Mouse (Mus musculus) neural tube, embryonic 15.5 days (tissue): ENCODE data around the gene Copz1. TPM values are rescaled to one million over a fixed set of nuclear protein-coding genes. Genes with fewer than 3 reads are reported as not detected.
A peak's percentile ranks its signal among the peaks of the same experiment; 100 is the strongest.
"Not testable (repeated sequence)": the region's sequence is repeated elsewhere in the genome, so short reads cannot be mapped to it uniquely, and the experiment has no call there.

Source experiments
- ATAC-seq: fragments of 200-750 bp; cut with Nextera tagmentation; 2 replicates; pipeline ENCODE4 v1.8.0; 2017; ENCODE audit warnings: mild to moderate bottlenecking, moderate TSS enrichment, moderate library complexity; ENCODE audit not compliant: low FRiP score
- H3K27ac ChIP-seq: fragments of 300-500 bp; sonication (generic); replicated peaks from 2 replicates; pipeline ENCODE4 v1.5.1; 2015; ENCODE audit warnings: mild to moderate bottlenecking, inconsistent platforms
- H3K27me3 ChIP-seq: fragments of 300-500 bp; sonication (generic); replicated peaks from 2 replicates; pipeline ENCODE4 v1.6.1; 2015; ENCODE audit warnings: inconsistent platforms
- H3K36me3 ChIP-seq: fragments of 300-500 bp; sonication (generic); 2 replicates; pipeline ENCODE4 v1.6.1; 2015; ENCODE audit warnings: inconsistent platforms
- H3K4me1 ChIP-seq: fragments of 300-500 bp; sonication (generic); 2 replicates; pipeline ENCODE4 v1.6.1; 2015; ENCODE audit warnings: inconsistent platforms
- H3K4me2 ChIP-seq: fragments of 300-500 bp; sonication (generic); 2 replicates; pipeline ENCODE4 v1.6.1; 2015; ENCODE audit warnings: inconsistent platforms, mild to moderate bottlenecking, moderate library complexity
- H3K4me3 ChIP-seq: fragments of 300-500 bp; sonication (generic); replicated peaks from 2 replicates; pipeline ENCODE4 v1.5.1; 2015; ENCODE audit warnings: mild to moderate bottlenecking, inconsistent platforms
- H3K9ac ChIP-seq: fragments of 300-500 bp; sonication (generic); replicated peaks from 2 replicates; pipeline ENCODE4 v1.6.1; 2015; ENCODE audit warnings: mild to moderate bottlenecking, inconsistent platforms
- H3K9me3 ChIP-seq: fragments of 300-500 bp; sonication (generic); replicated peaks from 2 replicates; pipeline ENCODE4 v1.6.1; 2016; ENCODE audit warnings: inconsistent platforms
- WGBS: fragments of 180-500 bp; shearing (Covaris S2); methylation state at CpG from one replicate; pipeline ENCODE4 v1.1.7; 2015; ENCODE audit warnings: mixed read lengths; 5-methylcytosine and 5-hydroxymethylcytosine counted together
- polyA plus RNA-seq: library from polyadenylated mRNA; unstranded; fragments of >200 nt; fragmentation: Nextera tagmentation; extraction: Ambion mirVana; gene quantifications from 2 replicates; pipeline ENCODE4 v1.2.1, GENCODE M21; 2015

Gene Copz1
- polyA plus RNA-seq, 1 experiment from 2014 or later: 190 TPM

DNA sequence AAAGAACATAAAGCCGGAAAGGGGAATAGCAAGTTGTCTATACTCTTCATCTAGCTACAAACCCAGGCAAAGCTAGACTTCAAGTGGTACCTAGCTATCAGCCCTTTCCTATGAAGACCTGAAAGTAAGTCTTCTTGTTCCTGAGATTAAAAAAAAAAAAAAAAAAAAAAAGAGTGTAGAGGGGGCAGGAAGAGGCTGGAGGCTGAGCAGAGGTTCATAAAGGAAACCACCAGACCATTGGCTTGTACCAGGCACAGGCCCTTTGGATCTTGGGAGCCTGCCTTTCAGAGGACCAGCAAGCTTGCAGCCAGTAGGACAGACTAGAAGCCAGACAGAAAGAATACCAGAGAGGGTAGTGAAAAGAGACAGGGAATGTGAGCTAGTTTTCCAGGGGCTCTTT lies 19.2 kb upstream of the Copz1 start:
- WGBS: 100% methylated on average over 1 of the region's 1 CpGs
- no peak overlapping the region for H3K4me2 ChIP-seq

DNA sequence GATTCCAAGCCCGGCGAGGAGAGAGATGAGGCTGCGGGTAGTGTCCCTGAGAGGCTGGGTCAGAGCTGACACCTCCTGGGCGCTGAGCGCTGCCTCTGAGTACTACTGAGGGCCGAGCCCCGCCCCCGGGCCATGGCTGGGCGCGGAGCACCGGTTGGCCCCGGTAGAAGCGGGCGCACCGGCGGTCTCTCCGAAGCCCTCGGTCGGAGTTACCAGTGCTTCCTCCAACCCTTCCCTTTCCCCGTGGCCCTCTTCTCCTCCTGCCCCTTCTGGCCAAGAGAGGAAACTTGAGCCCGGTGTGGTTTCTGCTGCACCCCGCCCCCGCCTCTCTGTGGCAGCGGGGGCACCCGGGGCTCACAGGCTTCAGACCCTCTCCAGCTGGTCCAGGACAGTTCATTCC lies 17.3 kb upstream of the Copz1 start:
- Histone ChIP-seq H3K4me3 (peak overlapping the region; percentile 37), H3K4me2 (peak overlapping the region; percentile 87), H3K36me3 (no peaks in the 10 kb centered on the region), H3K9me3 (no peaks in the 10 kb centered on the region), H3K9ac (peak overlapping the region; percentile 42; the same call in 1 of the 2 replicates), H3K4me1 (peaks cover 11% of the 10 kb centered on the region), H3K27me3 (no peaks in the 10 kb centered on the region; the same call in 1 of the 2 replicates), H3K27ac (no peak overlapping the region)
- no peak for ATAC-seq
- 1% methylated on average over 25 of the region's 25 CpGs for WGBS

More for the DNA sequence above, 19.2 kb upstream of the Copz1 start:
- Histone ChIP-seq H3K9ac (no peak overlapping the region), H3K27me3 (no peaks in the 10 kb centered on the region; the same call in 1 of the 2 replicates), H3K4me1 (peaks cover 11% of the 10 kb centered on the region), H3K36me3 (peaks cover 7% of the 10 kb centered on the region), H3K27ac (no peak overlapping the region), H3K9me3 (no peaks in the 10 kb centered on the region), H3K4me3 (no peak overlapping the region)
- no peak for ATAC-seq

DNA sequence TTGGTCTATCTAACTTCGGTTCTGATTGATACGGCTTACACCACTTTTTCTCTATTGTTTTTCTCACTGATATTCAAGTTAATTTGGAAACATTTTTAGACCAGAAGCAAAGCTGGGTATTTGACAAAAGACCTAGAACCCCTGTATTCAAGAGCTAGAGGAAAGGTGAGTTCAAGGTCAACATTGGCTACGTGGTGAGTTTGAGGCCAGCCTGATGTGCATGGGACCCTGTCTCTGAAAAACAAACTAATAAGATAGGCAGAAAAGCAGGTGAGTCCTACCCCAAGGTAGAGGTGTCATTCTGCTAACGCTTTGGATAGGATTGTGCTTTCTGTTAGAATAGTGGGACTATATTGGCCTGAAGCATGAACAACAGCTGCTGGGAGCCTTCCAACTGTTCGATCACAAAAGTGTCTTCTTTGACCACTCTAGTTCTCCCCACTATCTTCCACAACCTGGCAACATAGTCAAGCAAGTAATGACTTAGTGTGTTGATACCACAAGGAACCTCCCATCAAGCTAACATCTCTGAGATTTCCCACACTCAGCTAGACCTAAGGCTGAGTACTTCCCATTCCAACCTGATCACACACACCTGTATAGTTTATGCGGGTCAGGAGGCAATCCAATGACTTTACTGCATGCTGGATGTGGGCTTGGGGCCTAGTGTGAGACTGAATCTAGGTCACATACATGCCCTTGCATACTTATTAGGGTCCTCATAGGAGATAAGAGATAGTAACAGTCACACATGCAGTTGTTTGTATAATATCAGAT lies 16.1 kb upstream of the Copz1 start:
- no peak for ATAC-seq
- H3K4me3 ChIP-seq: no peak overlapping the region
- no peak overlapping the region for H3K9ac ChIP-seq
- H3K27ac ChIP-seq: no peak overlapping the region
- no peaks in the 10 kb centered on the region; the same call in 1 of the 2 replicates for H3K27me3 ChIP-seq
- H3K4me1 ChIP-seq: peaks cover 11% of the 10 kb centered on the region
- H3K9me3 ChIP-seq: no peaks in the 10 kb centered on the region
- WGBS: 92% methylated on average over 6 of the region's 6 CpGs
- H3K4me2 ChIP-seq: no peak overlapping the region
- H3K36me3 ChIP-seq: no peaks in the 10 kb centered on the region

DNA sequence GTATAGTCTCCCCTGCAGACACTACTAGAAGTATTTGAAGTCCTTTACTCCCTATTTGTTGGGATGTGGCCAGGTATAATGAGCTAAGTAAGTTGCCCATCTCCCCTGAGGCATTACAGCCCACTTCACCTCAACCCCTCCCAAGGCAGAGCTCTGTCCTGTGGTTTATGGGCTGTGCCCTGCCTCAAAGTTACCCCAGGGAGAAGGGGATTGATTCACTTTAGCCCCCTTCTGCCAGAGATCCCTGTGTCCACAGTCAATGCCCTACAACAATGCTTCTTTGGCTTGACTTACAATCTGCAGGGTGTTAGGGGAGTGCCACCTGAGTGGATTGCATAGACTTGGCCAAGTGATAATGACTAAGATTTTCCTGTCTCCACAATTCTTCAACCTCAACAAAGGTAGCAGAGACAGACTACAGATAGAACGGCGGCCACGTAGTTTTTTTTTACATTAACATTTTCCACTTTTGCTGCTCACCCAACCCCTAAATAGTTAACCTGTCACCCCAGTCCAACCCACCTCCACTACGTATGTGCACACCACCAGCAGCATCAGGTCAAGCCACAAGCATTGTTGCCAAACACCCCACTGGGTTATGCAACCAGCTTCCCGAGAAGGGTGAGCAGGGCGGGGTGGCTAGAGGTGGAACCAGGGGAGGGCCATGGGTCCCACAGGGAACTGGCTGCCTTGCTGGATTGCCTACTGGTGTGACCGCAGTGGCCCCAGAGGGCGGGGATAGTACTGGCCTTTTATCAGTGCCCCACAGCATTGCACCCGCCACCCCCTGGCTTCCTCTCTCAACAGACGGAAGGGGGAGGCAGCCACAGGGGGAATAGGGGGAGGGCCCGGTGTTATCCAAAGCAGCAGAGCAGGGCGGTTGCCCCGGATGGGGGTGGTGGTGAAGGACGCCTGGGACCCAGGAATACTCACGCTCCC lies 14.5 kb upstream of the Copz1 start, which contains the start of gene Nfe2:
Gene Nfe2, minus strand, starts transcription at position 614 of the 939 bp plus-strand sequence.
- WGBS: 13% methylated on average over 15 of the region's 15 CpGs
- Histone ChIP-seq H3K27ac (no peak within 1 kb of the TSS), H3K9ac (no peak within 1 kb of the TSS), H3K27me3 (no peaks in the 10 kb centered on the region; the same call in 1 of the 2 replicates), H3K4me2 (peak within 1 kb of the TSS; percentile 19), H3K9me3 (no peaks in the 10 kb centered on the region), H3K4me1 (peaks cover 11% of the 10 kb centered on the region), H3K4me3 (0 out of 2 replicates have a peak within 1 kb of the TSS, but pooled peaks have one; percentile 0), H3K36me3 (no peaks in the 10 kb centered on the region)
- no peak for ATAC-seq

DNA sequence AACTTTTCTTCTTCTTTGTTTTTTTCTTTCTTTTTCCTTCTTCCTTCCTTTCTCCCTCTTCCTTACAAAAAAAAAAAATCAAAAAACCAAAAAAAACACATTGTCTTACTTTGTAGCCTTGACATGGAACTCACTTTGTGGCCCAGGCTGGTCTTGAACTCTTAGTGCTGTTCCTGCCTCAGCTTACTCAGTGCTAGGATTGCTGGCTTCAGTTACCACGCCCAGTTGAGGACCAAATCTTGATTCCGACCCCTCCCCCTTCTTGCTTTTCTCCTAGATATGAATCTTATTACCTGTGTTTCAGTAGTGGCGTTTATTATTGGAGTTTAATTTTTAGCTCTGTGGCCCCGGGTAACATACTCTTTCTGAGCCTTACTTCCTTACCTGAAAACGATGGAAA lies 13.4 kb upstream of the Copz1 start:
- no peak overlapping the region for H3K27ac ChIP-seq
- peaks cover 11% of the 10 kb centered on the region for H3K4me1 ChIP-seq
- WGBS: 91% methylated on average over 5 of the region's 5 CpGs
- H3K36me3 ChIP-seq: no peaks in the 10 kb centered on the region
- no peak for ATAC-seq
- H3K4me2 ChIP-seq: no peak overlapping the region
- H3K4me3 ChIP-seq: no peak overlapping the region
- no peaks in the 10 kb centered on the region; the same call in 1 of the 2 replicates for H3K27me3 ChIP-seq
- H3K9ac ChIP-seq: no peak overlapping the region
- H3K9me3 ChIP-seq: no peaks in the 10 kb centered on the region

DNA sequence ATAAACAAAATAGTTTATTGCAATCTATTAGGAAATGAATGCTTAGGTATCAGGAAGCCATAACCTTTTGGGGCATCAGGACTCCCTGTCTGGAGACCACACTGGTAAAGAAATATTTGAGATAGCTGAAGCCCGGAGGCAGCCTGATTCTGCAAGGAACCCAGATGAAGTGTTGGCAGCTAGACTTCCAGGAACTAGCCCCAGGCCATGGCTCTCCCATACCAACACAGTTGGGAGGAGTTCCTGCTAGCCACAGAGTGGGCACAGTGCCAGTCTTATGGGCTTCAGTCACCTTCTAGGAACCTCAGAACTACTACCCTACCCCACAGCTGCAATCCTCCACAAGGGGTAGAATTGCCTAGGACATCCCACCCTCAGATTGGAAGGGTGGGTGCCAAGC lies 12.5 kb upstream of the Copz1 start:
- H3K4me3 ChIP-seq: no peak overlapping the region
- H3K4me2 ChIP-seq: no peak overlapping the region
- H3K36me3 ChIP-seq: no peaks in the 10 kb centered on the region
- ATAC-seq: no peak
- H3K27me3 ChIP-seq: no peaks in the 10 kb centered on the region; the same call in 1 of the 2 replicates
- 67% methylated on average over 1 of the region's 1 CpGs for WGBS
- H3K9ac ChIP-seq: no peak overlapping the region
- peaks cover 6% of the 10 kb centered on the region for H3K4me1 ChIP-seq
- H3K9me3 ChIP-seq: no peaks in the 10 kb centered on the region
- H3K27ac ChIP-seq: no peak overlapping the region

DNA sequence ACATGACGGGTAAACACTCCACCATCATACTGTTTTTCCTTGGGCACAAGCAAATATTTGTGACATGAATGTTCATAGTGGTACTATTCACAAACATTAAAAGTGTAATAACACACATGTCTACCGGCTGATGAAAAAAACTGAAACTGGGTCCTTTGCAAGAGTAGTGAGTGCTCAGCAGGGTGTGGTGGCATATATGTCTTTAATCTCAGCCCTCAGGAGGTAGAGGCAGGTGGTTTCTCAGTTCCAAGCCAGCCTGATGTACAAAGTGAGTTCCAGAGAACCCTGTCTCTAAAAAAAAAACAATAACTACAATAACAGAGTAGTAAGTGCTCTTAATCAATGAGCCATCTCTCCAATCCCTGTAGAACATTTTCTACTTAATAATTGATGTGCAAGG lies 7.7 kb upstream of the Copz1 start:
- no peak overlapping the region for H3K4me3 ChIP-seq
- WGBS: 91% methylated on average over 2 of the region's 2 CpGs
- H3K9me3 ChIP-seq: no peaks in the 10 kb centered on the region
- H3K4me1 ChIP-seq: no peaks in the 10 kb centered on the region
- no peak for ATAC-seq
- H3K4me2 ChIP-seq: no peak overlapping the region
- no peaks in the 10 kb centered on the region for H3K27me3 ChIP-seq
- H3K9ac ChIP-seq: no peak overlapping the region
- no peaks in the 10 kb centered on the region for H3K36me3 ChIP-seq
- H3K27ac ChIP-seq: no peak overlapping the region

DNA sequence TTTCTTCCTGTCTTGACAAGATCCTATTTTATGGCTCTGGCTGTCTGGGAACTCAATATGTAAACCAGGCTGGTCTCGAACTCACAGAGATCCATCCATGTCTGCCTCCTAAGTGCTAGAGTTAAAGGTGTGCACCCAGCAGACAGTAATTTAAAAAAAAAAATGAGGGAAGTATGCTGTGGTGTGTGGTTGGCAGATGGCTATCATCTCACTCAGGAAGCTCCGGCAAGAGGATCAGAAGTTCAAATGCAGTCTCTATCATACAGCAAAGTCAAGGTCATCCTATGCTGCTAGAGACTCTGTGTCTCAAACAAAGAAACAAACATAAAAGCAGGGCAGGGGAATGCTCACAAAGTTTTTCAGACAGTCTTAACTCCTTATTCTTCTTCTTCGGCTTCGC lies 3.6 kb upstream of the Copz1 start:
- Histone ChIP-seq H3K36me3 (no peaks in the 10 kb centered on the region), H3K9ac (no peak overlapping the region), H3K4me2 (no peak overlapping the region), H3K4me3 (no peak overlapping the region), H3K27ac (no peak overlapping the region), H3K27me3 (no peaks in the 10 kb centered on the region), H3K4me1 (peaks cover 7% of the 10 kb centered on the region), H3K9me3 (no peaks in the 10 kb centered on the region)
- ATAC-seq: no peak
- WGBS: 84% methylated on average over 4 of the region's 4 CpGs

DNA sequence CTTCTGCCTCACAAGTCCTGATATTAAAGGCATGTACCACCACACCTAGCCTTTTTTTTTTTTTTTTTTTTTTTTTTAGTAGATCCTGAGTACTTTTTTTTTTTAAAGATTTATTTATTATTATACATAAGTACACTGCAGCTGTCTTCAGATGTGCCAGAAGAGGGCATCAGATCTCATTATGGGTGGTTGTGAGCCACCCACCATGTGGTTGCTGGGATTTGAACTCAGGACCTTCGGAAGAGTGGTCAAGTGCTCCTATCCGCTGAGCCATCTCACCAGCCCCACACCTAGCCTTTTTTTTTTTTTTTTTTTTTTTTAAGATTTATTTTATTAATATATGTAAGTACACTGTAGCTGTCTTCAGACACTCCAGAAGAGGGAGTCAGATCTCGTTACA lies 3.4 kb downstream of the Copz1 start:
- H3K9me3 ChIP-seq, H3K36me3 ChIP-seq, H3K27me3 ChIP-seq, H3K9ac ChIP-seq, H3K4me3 ChIP-seq, H3K27ac ChIP-seq, H3K4me2 ChIP-seq, ATAC-seq: not testable (repeated sequence)
- peaks cover 38% of the 10 kb centered on the region for H3K4me1 ChIP-seq
- 89% methylated on average over 3 of the region's 3 CpGs for WGBS

DNA sequence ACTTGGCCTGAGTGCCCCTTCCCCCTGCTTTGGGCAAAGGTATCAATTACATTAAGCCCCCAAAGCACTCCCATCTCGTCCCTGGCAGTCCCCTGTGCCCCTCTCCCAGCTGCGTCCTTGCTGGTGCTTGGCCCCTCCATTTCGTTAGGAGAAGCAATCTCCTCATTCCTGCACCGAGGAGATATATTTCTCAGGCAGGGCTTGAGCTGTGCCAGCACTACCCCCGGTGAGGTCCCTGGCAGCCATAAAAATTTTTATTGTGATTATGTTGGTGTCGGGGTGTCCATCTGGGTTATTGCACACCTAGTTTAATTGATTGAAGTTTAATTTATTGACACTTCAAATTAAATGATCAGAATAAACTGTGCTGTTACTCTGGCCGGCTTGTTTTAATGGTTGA lies 5.4 kb downstream of the Copz1 start:
- Histone ChIP-seq H3K4me2 (peak overlapping the region; percentile 11; the same call in 1 of the 2 replicates), H3K4me1 (peaks cover 38% of the 10 kb centered on the region), H3K9ac (no peak overlapping the region), H3K9me3 (no peaks in the 10 kb centered on the region), H3K4me3 (no peak overlapping the region), H3K36me3 (no peaks in the 10 kb centered on the region), H3K27ac (peak overlapping the region; percentile 71), H3K27me3 (no peaks in the 10 kb centered on the region)
- 18% methylated on average over 7 of the region's 7 CpGs for WGBS
- peak; percentile 58 for ATAC-seq

DNA sequence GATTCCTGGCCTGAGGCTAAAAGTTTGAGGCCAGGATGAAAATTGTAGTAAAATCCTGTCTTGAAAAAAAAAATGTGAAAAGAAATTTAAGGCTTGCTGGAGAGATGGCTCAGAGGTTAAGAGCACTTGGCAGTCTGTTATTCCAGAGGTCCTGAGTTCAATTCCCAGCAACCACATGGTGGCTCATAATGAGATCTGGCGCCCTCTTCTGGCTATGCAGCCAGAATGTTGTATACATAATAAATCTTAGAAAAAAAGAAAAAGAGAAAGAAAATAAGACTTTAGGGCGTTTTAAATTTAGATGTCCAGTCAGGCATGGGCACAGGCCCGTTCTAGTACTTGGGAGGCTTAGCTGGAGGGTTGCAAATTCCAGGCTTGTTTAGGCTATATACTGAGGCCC lies 7.2 kb downstream of the Copz1 start:
- Histone ChIP-seq H3K4me3 (no peak overlapping the region), H3K4me2 (no peak overlapping the region), H3K27me3 (no peaks in the 10 kb centered on the region), H3K4me1 (peaks cover 23% of the 10 kb centered on the region), H3K9ac (no peak overlapping the region), H3K9me3 (no peaks in the 10 kb centered on the region), H3K36me3 (no peaks in the 10 kb centered on the region), H3K27ac (no peak overlapping the region)
- ATAC-seq: no peak
- 53% methylated on average over 3 of the region's 3 CpGs for WGBS
